Mouse (Mus musculus) embryonic facial prominence, embryonic 15.5 days (tissue): ENCODE data around the gene Loxl4. TPM values are rescaled to one million over a fixed set of nuclear protein-coding genes. Genes with fewer than 3 reads are reported as not detected.

Experiments used
- ATAC-seq: fragments of 200-750 bp; cut with Nextera tagmentation; 2 replicates; pipeline ENCODE4 v1.8.0; 2017; ENCODE audit warnings: low read depth, moderate TSS enrichment; ENCODE audit not compliant: insufficient number of reproducible peaks, low FRiP score, low TSS enrichment
- H3K27ac ChIP-seq: fragments of 300-500 bp; sonication (generic); replicated peaks from 2 replicates; pipeline ENCODE4 v1.5.1; 2015; ENCODE audit warnings: mild to moderate bottlenecking, inconsistent platforms
- H3K27me3 ChIP-seq: fragments of 300-500 bp; sonication (generic); 2 replicates; pipeline ENCODE4 v1.6.1; 2015; ENCODE audit warnings: inconsistent platforms
- H3K36me3 ChIP-seq: fragments of 300-500 bp; sonication (generic); 2 replicates; pipeline ENCODE4 v1.6.1; 2015; ENCODE audit warnings: mild to moderate bottlenecking, inconsistent platforms
- H3K4me1 ChIP-seq: fragments of 300-500 bp; sonication (generic); 2 replicates; pipeline ENCODE4 v1.6.1; 2015; ENCODE audit warnings: inconsistent platforms
- H3K4me2 ChIP-seq: fragments of 300-500 bp; sonication (generic); replicated peaks from 2 replicates; pipeline ENCODE4 v1.6.1; 2015; ENCODE audit warnings: mild to moderate bottlenecking, inconsistent platforms
- H3K4me3 ChIP-seq: fragments of 300-500 bp; sonication (generic); replicated peaks from 2 replicates; pipeline ENCODE4 v1.5.1; 2015; ENCODE audit warnings: mild to moderate bottlenecking, inconsistent platforms
- H3K9ac ChIP-seq: fragments of 300-500 bp; sonication (generic); 2 replicates; pipeline ENCODE4 v1.6.1; 2015; ENCODE audit warnings: inconsistent platforms
- H3K9me3 ChIP-seq: fragments of 300-500 bp; sonication (generic); replicated peaks from 2 replicates; pipeline ENCODE4 v1.6.1; 2016; ENCODE audit warnings: inconsistent platforms
- WGBS: fragments of 180-500 bp; shearing (Covaris S2); methylation state at CpG from one replicate; pipeline ENCODE4 v1.1.7; 2015; 5-methylcytosine and 5-hydroxymethylcytosine counted together
- polyA plus RNA-seq: library from polyadenylated mRNA; unstranded; fragments of >200 nt; fragmentation: Nextera tagmentation; extraction: Ambion mirVana; gene quantifications from 2 replicates; pipeline ENCODE4 v1.2.1, GENCODE M21; 2015

The Loxl4 gene
- polyA plus RNA-seq, 1 experiment from 2014 or later, result 4.5 TPM

GRCm38 (mm10) chr19:42563726-42564270, 48.8 kb downstream of the Loxl4 start:
- Histone ChIP-seq H3K4me1 (no peaks in the 10 kb centered on the region), H3K27me3 (no peaks in the 10 kb centered on the region), H3K4me2 (no peak overlapping the region), H3K36me3 (peaks cover 11% of the 10 kb centered on the region), H3K9ac (no peak overlapping the region), H3K9me3 (no peaks in the 10 kb centered on the region), H3K27ac (no peak overlapping the region), H3K4me3 (no peak overlapping the region)
- ATAC-seq, result no peak
- 83% methylated on average over 3 of the region's 3 CpGs for WGBS

GRCm38 (mm10) chr19:42562981-42563380, 49.6 kb downstream of the Loxl4 start:
- no peak overlapping the region for H3K27ac ChIP-seq
- H3K4me1 ChIP-seq, result no peaks in the 10 kb centered on the region
- no peak overlapping the region for H3K4me2 ChIP-seq
- H3K36me3 ChIP-seq, result peaks cover 11% of the 10 kb centered on the region
- ATAC-seq, result no peak
- WGBS, result 97% methylated on average over 3 of the region's 3 CpGs
- H3K9me3 ChIP-seq, result no peaks in the 10 kb centered on the region
- H3K9ac ChIP-seq, result no peak overlapping the region
- no peaks in the 10 kb centered on the region for H3K27me3 ChIP-seq
- no peak overlapping the region for H3K4me3 ChIP-seq

GRCm38 (mm10) chr19:42561991-42562390, 50.6 kb downstream of the Loxl4 start:
- Histone ChIP-seq H3K36me3 (peaks cover 11% of the 10 kb centered on the region), H3K27me3 (no peaks in the 10 kb centered on the region), H3K9me3 (no peaks in the 10 kb centered on the region), H3K4me1 (no peaks in the 10 kb centered on the region), H3K4me3 (no peak overlapping the region), H3K27ac (no peak overlapping the region), H3K4me2 (no peak overlapping the region), H3K9ac (no peak overlapping the region)
- WGBS, result 93% methylated on average over 1 of the region's 1 CpGs
- no peak for ATAC-seq

GRCm38 (mm10) chr19:42558701-42559100, 53.9 kb downstream of the Loxl4 start:
- H3K27me3 ChIP-seq, result no peaks in the 10 kb centered on the region
- WGBS, result 76% methylated on average over 3 of the region's 3 CpGs
- H3K27ac ChIP-seq, result no peak overlapping the region
- no peaks in the 10 kb centered on the region for H3K4me1 ChIP-seq
- no peak overlapping the region for H3K9ac ChIP-seq
- no peak overlapping the region for H3K4me2 ChIP-seq
- peaks cover 11% of the 10 kb centered on the region for H3K36me3 ChIP-seq
- no peak overlapping the region for H3K4me3 ChIP-seq
- no peaks in the 10 kb centered on the region for H3K9me3 ChIP-seq
- ATAC-seq, result no peak

Other genes starting within 250 kb of the Loxl4 start
- 8.1 and 8.8 TPM in 2 replicates for gene Crtac1, start 181.0 kb downstream of the Loxl4 start, polyA plus RNA-seq
- 18.9 and 19.0 TPM in 2 replicates for gene R3hcc1l, start 94.1 kb downstream of the Loxl4 start, polyA plus RNA-seq
- gene Pyroxd2, start 140.0 kb upstream of the Loxl4 start, polyA plus RNA-seq, result 4.0 and 4.2 TPM in 2 replicates
- 16.4 and 20.6 TPM in 2 replicates for gene Hps1, start 167.2 kb upstream of the Loxl4 start, polyA plus RNA-seq